Mouse (Mus musculus) retina, postnatal 7 days (tissue): ENCODE measurements around the gene Myo18a.
"Not testable (repeated sequence)": the region's sequence is repeated elsewhere in the genome, so short reads cannot be mapped to it uniquely, and the experiment has no call there.

Experiments
- DNase-seq: peaks from one replicate; pipeline ENCODE4 v3.0.0-alpha.2; 2012; ENCODE audit warnings: low read depth, low spot score

Gene Myo18a

DNA sequence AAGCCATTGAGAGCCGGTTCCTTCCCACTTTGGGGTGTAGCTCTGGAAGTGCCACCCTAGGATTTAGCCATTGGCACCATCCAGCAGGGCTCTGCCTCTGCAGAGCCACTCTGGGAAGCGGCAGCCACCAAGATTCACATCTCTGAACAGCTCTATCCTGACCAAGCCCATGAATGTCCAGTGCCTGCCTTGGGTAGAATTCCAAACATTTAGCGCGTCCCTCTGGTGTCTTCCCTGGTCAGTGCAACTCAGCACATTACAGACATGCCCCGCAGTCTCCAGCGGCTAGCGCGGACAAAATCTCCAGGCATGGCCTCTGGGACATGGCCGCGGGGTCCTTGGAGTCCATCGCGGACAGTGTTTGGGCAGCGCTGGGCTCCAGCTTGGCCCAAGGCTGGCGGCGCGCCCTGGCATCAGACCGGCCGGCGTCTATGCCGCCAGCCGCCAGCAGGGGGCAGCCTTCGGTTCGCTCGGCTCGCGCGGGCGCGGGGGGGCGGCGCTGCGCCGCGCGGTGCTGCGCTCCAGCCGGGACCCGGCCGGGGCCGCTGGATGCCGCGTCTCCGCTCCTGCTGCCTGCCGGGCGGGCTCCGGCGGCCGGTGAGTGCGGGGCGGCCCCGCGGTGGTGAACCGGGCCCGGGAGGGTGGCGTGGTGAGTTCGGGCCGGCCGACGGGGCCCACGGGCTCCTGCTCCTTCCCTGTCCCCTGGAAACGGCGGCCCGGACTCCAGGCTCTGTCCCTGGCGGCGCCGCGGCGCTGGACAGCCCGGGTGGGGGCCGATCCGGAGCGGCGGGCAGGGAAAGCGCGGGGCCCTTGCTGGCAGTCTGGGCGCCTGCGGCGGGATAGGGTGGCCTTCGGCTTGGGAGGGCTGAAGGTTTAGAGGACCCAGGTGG is at the start of gene Myo18a:
Gene Myo18a (plus strand): TSS at position 464 of the 890 bp plus-strand sequence.
- peak; percentile 82 for DNase-seq

DNA sequence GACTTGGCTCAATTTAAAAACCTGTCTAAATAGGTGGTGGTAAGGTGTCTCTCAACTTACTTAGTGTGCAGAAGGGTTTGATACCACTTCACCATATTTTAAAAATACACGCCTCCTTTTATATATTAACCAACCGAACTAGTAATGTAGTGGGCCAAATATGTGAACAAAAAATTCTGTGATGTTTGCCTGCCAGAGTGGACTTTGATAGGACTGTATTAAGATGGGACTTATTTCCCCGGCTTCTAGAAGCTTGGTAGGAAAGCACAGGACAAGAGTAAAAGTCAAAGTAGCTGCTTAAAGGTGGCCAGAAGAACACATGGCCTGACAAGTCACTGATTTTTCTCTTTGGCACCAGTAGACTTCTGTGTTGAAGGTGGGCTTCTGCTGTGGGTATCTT is 49.3 kb upstream of the Myo18a start:
- DNase-seq = no peak

DNA sequence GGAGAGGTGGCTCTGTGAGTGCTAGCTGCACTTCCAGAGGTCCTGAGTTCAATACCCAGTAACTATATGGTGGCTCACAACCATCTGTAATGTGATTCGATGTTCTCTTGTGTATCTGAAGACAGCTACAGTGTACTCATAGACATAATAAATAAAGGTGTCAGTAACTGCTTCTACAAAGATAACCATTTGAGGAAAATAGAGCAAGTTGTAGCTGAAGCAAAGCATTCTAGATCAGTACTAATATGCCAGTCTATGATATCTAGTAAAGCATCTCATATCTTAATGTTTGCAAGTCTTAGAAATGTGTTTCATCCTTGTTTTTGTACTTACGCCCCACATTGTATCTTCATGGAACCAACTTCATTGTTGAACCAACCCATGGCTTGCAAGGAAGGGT is 44.0 kb upstream of the Myo18a start:
- no peak for DNase-seq

DNA sequence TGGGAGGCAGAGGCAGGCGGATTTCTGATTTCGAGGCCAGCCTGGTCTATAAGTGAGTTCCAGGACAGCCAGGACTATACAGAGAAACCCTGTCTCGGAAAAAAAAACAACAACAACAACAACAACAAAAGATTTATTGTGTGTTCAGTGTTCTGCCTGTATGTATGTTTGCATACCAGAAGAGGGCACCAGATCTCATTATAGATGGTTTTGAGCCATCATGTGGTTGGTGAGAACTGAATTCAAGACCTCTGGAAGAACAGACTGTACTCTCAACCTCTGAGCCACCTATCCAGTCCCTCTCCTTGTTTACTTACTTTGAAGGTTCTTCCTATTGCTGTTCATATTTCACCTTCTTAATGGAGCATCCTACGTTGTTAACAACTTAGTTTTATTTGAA is 41.7 kb upstream of the Myo18a start:
- DNase-seq = no peak

DNA sequence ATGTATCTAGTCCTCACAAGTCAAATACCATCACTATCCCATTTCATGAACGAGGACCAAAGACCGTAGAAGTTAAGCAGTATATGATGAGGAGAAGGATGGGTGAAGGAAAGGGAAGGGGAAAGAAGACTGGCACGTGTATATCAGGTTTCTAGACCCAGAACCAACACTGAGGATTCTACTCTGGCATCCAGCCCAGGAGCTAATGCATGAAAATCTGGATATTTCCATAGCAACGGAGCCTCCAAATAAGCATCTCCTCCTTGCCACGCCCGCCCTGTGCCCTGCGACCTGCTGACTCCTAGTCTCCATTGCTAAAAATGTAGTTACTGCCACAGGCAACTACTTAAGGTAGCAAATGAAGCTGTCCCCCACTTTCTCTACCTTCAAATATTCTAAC is 38.3 kb upstream of the Myo18a start:
- no peak for DNase-seq

DNA sequence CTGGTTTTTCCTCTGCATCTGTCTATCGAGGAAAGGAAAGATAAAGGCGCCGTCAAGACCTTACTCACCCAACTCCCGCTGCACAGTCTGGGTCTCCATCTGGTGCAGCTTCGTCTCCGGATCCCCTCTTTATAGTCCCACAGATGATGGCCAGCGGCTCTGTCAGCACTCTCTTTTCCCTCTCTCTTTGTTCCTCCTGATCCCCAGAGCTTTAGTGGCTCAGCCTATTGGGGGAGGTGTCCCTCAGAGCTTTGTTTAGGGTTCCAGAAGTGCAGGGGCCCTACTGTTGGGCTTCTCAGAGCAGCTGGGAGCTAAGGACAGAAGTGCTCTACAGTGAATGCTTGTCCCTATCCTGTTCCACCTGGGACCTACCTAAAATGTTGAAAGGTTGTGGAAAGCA is 37.9 kb upstream of the Myo18a start, which contains the start of gene Cryba1:
Gene Cryba1 (minus strand): TSS at position 101 of the 400 bp plus-strand sequence.
- no peak for DNase-seq

DNA sequence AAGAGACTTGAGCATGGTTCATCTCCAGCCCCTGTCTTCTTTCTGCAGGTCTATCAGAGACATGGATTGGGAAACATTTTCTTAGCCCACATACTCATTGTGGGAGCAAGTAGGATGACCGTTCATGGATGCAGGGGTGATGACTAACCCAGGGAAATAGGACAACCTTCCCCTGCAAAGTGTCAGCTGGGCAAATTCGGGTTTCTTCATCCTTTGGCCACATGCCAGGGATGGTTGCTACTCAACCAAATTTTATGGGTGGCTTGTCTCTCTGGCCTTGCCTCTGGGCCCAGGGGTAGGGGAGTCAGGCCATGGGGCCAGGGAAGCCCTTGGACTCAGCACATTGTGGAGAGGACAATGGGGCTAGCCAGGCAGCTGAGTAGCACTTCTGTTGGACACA is 34.5 kb upstream of the Myo18a start:
- DNase-seq = no peak

DNA sequence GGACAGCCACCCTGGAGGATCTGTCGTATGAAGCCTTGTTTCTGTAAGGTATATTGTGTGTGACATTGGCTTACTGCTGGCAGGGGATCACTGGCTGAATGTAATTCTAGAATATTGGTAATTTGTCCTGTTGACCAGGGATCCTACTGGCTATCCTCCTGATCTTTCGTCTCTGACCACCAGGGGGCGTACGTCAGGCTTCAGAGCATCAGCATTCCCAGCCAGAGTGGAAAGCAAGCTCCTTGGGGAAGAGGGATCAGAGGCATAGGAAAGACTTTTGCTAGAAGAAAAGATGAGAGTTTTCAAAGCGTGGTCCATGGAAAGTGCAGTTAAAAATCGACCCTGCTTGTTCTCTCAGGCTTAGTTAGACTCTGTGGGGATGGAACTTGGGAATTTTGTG is 25.8 kb upstream of the Myo18a start:
- peak; percentile 80 for DNase-seq

DNA sequence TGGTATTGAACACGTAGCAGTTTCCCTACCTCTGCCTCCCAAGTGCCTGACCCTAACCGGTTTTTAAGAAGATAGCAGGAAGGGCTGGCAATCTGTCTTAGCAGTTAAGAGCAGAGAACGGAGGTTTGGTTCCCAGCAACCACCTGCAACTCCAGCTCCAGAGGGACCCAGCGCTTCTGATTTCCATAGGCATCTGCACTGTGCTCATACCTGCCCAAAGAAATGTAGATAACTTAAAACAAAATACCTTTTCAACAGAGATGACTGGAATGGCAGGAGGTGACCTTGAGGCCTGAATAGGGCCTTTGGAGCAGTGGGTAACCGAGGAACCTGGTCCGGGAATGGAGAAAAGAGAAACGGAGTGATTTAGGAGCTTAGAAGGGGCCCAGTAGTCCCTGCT is 24.5 kb upstream of the Myo18a start:
- no peak for DNase-seq

DNA sequence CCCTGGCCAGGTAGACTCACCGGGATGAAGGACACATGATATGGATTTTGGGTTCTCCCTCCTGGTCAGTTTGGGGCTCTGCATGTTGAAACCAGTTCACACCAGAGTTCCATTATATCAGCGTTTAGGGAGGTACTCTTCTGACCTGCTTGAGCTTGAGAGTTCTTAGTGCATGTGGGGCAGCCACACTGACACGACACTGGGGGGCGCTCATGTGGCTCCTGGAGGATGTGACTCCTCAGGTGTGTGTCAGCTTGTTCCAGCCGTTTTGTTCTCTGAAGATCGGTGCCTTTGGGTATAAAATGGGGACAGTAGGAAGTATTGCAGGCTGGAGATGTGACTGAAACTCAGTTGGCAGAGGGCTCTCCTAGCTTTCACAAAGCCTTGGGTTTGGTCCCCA is 19.1 kb upstream of the Myo18a start:
- DNase-seq = no peak

DNA sequence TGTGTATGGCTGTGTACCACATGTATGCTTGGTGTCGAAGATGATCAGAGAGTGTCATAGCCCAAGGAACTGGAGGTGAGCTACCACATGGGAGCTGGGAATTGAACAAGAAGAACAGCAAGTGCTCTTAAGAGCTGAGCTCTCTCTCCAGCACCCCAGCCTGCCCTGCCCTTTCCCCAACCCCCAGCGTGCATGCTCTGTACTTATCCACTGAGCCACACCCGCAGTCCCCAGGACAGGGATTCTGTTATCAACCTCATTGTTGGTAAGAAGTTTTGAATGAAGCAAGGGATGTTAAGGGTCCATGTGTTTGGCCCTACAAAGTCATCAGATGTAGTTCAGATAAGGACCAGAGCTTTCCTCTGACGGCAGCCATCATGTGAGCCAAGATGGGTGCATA is 16.4 kb upstream of the Myo18a start:
- DNase-seq = no peak

DNA sequence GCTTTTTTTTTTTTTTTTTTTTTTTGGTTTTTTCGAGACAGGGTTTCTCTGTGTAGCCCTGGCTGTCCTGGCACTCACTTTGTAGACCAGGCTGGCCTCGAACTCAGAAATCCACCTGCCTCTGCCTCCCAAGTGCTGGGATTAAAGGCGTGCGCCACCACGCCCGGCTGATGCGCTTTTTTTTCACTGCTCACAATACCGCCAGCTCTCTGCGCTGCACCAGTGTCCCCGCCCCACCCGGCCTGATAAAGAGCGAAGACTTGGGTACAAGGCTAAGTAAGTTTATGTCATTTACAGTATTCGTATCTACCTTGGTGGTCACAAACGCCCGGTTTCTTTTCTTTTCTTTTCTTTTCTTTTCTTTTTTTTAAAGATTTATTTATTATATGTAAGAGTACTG is 15.9 kb upstream of the Myo18a start:
- DNase-seq = not testable (repeated sequence)

DNA sequence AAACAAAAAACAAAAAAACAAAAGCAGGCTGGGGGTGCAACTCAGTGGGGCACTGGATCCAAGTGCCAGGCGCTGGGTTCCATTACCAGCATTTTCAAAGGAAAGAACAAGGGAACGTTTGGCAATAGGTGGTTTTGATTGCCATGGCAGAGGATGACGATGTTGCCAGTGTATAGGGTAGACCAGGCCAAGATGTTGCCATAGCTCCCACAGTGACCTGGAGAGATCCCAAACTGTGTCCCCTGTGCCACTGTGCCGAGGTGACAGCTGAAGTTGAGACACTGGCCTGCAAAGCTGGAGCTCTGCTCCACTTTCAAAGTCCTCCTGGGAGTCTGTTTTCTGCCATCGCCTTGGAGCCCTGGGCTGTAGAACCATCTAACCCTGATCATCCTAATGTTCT is 14.1 kb upstream of the Myo18a start:
- DNase-seq = no peak

DNA sequence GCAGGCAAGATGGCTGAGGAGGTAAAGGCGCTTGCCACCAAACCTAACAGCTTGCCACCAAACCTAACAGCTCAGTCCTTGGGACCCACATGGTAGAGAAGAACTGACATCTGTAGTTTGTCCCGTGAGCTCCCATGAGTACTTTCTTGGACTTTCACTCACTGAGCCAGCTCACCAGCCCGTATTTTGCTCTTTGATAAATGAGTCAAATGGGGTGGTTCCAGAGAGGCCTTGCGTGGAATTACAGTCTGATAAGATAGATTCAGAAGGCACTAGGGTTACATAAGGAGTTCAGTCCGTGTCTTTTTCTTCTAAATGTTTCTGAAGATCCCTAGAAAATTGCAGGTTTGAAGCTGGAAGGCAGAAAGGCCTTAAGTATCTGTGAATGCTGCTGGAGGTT is 10.5 kb upstream of the Myo18a start:
- no peak for DNase-seq

DNA sequence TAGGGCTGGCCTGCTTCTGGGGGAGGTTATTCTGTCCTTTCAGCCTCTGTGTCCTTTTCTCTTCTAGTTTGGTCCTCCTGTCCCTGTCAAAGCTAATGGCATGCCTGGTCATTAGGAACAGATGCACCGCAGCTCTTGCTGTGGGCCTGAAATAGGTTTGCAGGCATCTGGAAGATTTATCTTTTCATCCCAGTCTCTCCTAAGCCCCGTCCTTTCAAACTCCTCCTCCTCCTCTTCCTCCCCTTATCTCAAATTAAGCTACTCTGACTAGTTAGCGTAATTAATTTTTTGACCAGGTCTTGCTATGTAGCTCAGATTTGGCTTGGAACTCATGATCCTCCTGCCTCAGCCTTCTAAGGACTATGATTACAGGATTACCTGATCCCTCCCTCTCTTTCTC is 9.6 kb upstream of the Myo18a start:
- no peak for DNase-seq

DNA sequence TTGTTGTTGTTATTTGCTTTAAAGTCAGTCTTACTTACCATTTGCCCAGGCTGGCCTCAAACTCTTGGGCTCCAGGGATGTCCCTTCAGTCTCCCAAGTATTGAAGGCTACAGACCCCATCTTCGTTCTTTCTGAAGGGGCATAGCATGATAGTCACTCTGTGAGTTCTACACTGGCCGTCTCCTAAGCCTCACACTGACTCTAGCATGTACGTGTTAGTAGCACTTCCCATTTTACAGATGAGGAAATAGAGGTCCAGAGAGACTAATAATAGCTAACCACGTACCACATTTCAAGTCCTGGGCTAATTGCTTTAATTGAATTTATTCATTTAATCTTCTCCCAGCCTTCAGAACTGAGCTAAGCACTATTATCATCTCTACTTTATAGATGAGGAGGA is 3.0 kb upstream of the Myo18a start:
- DNase-seq = no peak

DNA sequence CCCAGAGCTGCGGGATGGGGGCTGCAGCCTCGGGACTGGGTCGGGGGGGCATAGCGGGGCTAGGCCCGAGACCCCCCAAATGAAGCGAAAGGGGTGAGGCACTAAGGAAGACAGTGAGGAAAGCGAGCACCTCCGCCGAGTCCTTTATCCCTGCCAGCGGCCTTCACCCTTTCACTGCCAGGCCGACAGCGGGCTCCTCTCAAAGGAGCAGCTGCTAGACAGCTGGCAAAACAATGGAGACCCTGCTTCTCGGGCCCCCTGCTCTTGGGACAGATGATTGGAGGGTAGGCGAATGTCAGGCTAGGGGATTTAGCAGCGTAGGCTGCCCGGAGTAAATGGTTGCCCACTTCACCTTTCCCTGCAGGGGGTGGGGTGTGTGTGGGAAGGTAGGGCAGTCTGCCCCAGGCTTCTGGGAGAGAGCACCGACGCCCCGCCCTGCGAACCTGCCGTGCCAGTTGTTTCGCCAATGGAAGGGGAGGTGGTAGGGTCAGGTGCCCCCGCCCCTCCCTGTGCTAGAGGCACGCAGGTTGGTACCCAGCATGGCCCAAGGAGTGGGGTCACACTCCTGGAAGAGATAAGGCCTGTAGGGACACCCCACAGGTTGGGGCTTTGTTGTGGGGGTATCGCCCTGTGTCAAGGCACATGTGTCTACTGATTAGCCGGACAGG is 761 bp downstream of the Myo18a start:
- no peak for DNase-seq

DNA sequence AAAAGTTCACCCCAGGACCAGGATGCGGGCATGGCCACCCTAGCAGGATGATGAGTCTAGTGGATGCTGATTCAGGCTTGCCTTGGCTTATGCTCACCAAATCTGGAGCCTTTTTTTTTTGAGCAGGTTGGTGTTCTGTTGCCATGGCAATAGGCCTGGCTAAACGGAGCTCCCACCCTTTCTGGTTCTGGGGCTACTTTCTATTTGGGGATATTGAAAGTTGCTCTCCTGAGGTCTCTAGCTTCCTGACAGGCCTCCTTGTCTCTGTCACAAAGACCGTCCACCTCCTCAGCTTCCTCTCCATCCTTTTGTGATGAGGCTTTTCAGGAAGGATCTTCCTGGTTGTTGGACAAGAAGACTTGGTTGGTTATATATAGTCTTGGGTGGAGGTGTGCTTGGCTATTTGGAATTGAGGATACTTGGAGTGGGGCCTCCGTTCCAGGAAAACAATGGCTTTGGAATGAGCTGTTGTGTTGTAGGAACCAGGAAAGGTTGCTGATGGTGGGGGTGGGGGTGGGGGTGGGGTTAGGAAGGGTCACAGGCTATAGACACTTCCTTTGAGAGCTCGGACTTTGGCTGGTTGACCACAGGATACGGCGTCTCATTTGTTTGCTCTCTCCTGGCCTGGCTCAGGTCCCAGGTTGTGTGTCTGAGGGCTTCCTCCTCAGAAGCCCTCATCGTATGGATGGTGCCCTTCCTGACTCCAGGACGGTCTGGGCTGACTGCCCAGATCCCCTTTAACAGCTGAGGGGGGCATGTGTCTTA is 1.8 kb downstream of the Myo18a start:
- no peak for DNase-seq

DNA sequence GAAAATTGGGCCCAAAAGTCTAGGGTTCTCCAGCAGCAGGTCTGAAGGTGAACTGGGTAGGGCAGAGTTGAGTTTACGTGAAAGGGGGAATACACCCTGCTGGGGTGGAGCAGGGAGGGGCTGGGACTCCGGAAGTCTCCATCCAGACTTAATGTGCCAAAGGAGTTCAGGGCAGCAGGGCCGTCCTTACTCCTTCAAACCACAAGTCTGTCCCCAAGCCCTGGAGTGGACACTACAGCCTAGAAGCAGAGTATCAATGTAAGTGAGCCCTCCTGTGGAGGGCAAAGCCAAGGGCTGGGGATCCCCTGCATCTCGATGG is 2.4 kb downstream of the Myo18a start:
- DNase-seq = no peak

DNA sequence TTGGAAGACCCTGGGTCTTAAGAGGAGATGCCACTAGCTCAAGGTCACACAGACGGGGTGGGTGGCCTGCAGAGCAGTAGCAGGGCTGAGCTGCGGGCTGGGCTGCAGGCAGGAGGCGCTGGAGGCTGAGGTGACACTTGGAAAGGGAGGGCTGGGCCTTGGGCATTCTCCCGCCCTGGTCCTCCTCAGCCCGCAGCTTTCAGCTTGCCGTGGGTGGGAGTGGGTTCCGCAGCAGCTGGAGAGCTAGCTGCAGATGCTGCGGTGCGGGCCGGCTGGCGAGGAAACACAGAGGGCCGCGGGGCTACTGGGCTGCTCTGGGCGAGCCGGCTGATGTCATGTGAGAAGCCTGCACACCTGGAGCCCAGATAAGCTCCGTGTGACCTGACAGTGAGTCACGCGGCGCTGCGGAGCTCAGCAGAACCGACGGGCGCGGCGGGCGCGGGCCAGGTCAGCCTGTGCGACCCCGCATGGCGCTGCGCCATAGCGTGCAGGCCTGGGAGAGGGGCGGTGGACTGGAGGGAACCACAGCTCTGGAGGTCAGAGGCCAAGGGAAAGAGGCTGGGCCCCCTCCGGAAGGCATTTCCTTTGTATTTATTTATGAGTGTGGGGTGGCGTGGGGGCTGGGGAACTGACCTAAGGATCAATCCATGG is 3.4 kb downstream of the Myo18a start:
- no peak for DNase-seq

DNA sequence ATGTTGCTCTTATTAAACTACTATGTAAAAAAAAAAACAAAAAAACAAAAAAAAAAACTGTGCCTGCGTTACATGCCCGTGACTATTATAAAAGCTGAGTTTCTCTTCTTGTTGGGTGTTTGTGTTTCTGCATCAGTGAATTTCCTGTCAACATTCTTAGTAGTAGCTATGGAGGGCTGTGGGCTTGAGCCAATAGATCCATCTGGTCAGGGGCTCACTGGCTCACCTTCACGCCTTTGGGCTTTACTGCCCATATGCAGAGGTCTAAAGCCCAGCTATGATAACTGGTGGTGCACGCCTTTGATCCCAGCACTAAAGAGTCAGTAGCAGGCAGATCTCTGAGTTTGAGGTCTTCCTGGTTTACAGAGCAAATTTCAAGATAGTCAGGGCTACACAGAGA is 6.5 kb downstream of the Myo18a start:
- DNase-seq = no peak

DNA sequence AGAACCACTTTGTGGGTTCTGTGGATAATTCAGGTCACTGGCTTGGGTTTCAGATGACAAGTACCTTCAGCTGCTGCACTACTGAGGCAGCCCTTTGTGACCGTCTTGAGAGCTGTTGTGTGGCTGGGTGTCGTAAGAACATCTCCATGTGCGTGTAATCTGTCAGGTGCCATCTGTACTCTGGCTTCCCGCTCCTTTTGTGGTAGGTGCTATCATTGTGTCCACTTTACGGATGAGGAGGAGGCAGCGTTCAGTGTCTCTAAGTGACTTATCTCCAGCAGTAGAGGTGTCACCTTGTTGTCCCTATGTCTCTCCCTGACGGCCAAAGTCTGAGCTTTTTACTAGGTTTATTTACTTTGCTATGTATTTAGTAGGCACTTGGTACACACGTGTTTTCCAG is 7.3 kb downstream of the Myo18a start:
- DNase-seq = no peak
